29 mouse cellular contexts compared by ENCODE assay signal in the genomic region with DNA sequence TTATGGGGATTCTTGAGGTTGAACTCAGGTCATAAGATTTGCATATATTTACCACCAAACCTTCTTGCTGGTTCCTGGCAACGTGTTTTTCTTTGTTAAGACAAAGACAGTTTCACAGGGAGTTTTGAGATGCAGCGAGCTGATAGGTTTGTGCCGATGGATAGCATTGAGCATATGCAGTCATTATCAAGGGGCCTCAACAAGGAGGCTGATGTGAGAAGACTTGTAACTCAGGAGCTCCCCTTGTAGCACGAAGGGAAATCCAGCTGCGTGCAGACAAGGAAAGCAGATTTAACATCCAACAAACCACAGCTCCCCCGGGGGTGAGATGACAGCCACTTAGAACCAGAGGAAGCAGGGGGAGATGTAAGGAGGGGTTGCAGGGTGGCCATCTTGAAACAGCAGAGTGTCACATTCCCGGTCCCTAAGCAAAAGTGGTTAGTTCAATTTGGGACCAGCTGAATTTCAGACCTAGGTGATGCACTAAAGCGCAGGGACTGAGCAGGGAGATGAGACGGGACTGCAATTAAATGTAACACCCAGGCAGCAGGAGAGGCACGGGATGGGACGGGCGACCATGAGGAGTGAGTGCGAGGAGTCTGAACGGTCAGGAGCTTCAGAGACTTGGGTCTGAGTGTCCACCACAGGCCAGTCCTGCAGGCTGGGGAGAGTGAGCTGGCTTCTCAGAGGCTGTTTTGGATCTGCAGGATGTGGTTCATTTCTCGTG. TPM values are rescaled to one million over a fixed set of nuclear protein-coding genes. Genes with fewer than 3 reads are reported as not detected.
A peak's percentile ranks its signal among the peaks of the same experiment; 100 is the strongest.
DNase-seq lines count a peak whose midpoint lies in the region; ATAC-seq lines count a peak whose summit lies in the region.
"Had no signal": no experiment of that assay in that cellular context is flagged by ENCODE, and none has a peak within 500 bp of the region (broad histone marks: within the 10 kb centered on the region; RNA-seq: fewer than 3 reads in every experiment).

No protein-coding gene starts in this region.

- no peaks in the 10 kb centered on the region for H3K9me3 ChIP-seq in megakaryocyte, embryonic 14.5 days
- H3K9me3 ChIP-seq: heart, embryonic 10.5 days; hindbrain, embryonic 13.5 days; limb, embryonic 13.5 days; liver, embryonic 13.5 days; lung, embryonic 15.5 days; midbrain, embryonic 13.5 days had no signal

- peaks cover 67% of the 10 kb centered on the region for H3K27me3 ChIP-seq in megakaryocyte, embryonic 14.5 days (replicated peaks)

- no peaks in the 10 kb centered on the region for H3K36me3 ChIP-seq in megakaryocyte, embryonic 14.5 days (replicated peaks; ENCODE audit: low read length)
- H3K36me3 ChIP-seq: heart, embryonic 10.5 days; hindbrain, embryonic 13.5 days; limb, embryonic 13.5 days; liver, embryonic 13.5 days; lung, embryonic 15.5 days; midbrain, embryonic 13.5 days had no signal

- ATAC-seq in megakaryocyte, adult 5-6 weeks (ENCODE audit: poor library complexity, severe bottlenecking), result no peak
- ATAC-seq in CD4-positive, CD25-positive, alpha-beta regulatory T cell, adult 4 months, result peak; percentile 44
- no peak for ATAC-seq in frontal cortex, adult (ENCODE audit: low TSS enrichment)
- ATAC-seq: intestine, postnatal 0 days; Patski had no signal

- H3K4me3 ChIP-seq in megakaryocyte, embryonic 14.5 days (replicated peaks), result peak overlapping the region; percentile 26
- H3K4me3 ChIP-seq: heart, embryonic 10.5 days; hindbrain, embryonic 13.5 days; limb, embryonic 13.5 days; liver, embryonic 13.5 days; lung, embryonic 15.5 days; midbrain, embryonic 13.5 days had no signal

- peaks cover 21% of the 10 kb centered on the region for H3K4me1 ChIP-seq in megakaryocyte, embryonic 14.5 days
- H3K4me1 ChIP-seq: liver, embryonic 13.5 days had no signal

- DNase-seq in naive thymus-derived CD4-positive, alpha-beta T cell, adult 2 months (ENCODE audit: low read depth), result peak; percentile 16
- DNase-seq in thymus, postnatal 14 days, result peak; percentile 60
- no peak for DNase-seq in urinary bladder, postnatal 10 days (ENCODE audit: low spot score)
- no peak for DNase-seq in kidney, adult 18-20 months
- DNase-seq: adrenal gland, postnatal 25 days; B cell, adult 2 months; cerebellum, adult 18-20 months; cerebellum, postnatal 36 days; gastrocnemius, postnatal 25 days; heart, postnatal 10 days; liver, embryonic 13.5 days; lung, postnatal 4 days had no signal

RNA-seq across cellular contexts. Expression of gene Gtsf1l, which starts 33.1 kb away (rescaled TPM):
- not detected in 2 replicates for polyA plus RNA-seq in megakaryocyte, embryonic 14.5 days (2012; ENCODE audit: insufficient read depth, low replicate concordance)
- total RNA-seq in megakaryocyte, adult 5-6 weeks (2015), result not detected in 2 replicates
- total RNA-seq in megakaryocyte, adult 5-6 weeks (2017), result not detected in 2 replicates
- polyA plus RNA-seq in CD4-positive, CD25-positive, alpha-beta regulatory T cell, adult 4 months (2017; shearing (Covaris generic)), result not detected
- total RNA-seq: adrenal gland, postnatal 25 days; gastrocnemius, postnatal 25 days; heart, postnatal 10 days; layer of hippocampus, postnatal 14 days; left cerebral cortex, postnatal 14 days had no signal
- polyA plus RNA-seq: forebrain, embryonic 11.5 days; frontal cortex, adult 2 months; heart, embryonic 10.5 days; hindbrain, embryonic 13.5 days; intestine, postnatal 0 days; kidney, embryonic 16.5 days; large intestine, adult 2 months; limb, embryonic 13.5 days; liver, embryonic 13.5 days; lung, embryonic 15.5 days; midbrain, embryonic 13.5 days; Patski had no signal

Comparison
In these comparisons a context has a peak if more than half of its experiments do, and no peak if none do; other contexts are left out.
1. DNase-seq: peak in naive thymus-derived CD4-positive, alpha-beta T cell, adult 2 months (single experiment) and thymus, postnatal 14 days (single experiment); none in urinary bladder, postnatal 10 days (single experiment) and kidney, adult 18-20 months (single experiment).